Mouse (Mus musculus) A20 (cell line): ENCODE measurements around the gene Pdss2.
A peak's percentile ranks its signal among the peaks of the same experiment; 100 is the strongest.

Experiments
- DNase-seq: peaks from one replicate; pipeline ENCODE4 v3.0.0-alpha.2; 2011; ENCODE audit warnings: low read depth, low spot score

The Pdss2 gene

DNA sequence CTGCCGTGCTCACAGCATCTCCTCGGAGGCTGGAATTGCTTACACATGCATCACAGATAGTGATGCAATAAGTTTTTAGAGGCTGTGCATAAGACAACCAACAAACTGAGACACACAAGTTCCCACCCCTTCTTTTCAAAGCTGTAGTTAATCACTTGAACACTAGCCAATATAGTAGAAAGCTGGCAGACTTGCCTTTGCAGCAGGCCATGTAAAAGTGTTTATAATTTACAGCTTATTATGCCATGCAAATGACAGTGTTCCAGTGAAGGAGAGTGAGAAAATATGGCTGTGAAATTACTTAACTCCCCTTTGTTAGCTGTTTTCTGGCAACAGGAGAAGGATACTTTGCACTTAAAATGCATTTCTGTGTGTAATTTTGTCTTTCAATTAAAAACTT, 90.9 kb downstream of the Pdss2 start:
- no peak for DNase-seq

GRCm38 (mm10) chr10:43312658-43313417, 91.6 kb downstream of the Pdss2 start:
- no peak for DNase-seq

GRCm38 (mm10) chr10:43315228-43315627, 93.9 kb downstream of the Pdss2 start:
- DNase-seq: peak; percentile 9

DNA sequence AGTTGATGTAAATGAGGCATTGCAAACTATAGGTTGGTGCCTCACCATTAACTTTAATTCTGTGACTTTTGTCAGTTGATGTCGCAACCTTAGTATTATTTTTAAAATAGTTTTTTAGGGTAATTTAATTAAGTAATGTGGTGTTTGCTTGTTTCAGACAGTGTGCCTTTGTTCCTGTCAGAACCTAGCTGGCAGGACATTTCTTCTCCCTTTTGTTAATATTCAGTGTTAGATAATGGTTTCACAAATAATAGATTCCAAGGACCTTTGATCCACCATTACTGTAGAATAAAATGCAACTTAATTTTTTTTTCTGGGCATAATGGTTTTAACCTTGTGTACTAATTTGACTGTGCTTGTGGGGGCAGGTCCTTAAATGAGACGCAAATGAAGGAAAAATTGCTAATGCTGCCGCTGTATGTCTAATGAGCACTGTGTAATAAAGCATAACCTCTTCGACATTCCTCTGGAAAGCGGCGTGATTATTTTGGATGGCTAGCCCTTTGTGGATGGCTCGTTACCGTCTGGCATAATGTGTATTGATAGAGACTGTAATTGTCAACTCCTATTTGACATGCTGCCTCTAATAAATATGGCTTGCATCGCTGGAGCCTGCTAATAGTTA, 96.2 kb downstream of the Pdss2 start:
- DNase-seq: no peak

DNA sequence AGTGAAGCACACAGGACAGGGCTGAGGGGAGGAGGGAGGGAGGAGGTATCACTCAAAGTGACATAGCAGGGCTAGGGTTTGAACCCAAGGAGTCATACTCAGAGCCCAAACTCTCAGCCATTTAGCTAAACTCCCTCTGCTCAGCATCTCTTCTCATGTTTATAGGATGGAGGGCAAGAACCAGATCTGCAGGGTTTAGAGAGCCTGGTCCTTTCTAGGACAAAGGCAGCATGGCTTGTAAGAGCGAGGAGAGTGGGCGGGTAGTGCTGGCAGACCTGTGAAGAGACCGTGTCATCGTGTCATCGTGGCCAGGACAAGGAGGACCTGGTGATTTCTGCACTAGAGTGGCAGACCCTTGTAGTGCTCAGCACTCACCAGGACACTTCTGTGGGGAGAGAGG, 99.7 kb downstream of the Pdss2 start:
- no peak for DNase-seq

DNA sequence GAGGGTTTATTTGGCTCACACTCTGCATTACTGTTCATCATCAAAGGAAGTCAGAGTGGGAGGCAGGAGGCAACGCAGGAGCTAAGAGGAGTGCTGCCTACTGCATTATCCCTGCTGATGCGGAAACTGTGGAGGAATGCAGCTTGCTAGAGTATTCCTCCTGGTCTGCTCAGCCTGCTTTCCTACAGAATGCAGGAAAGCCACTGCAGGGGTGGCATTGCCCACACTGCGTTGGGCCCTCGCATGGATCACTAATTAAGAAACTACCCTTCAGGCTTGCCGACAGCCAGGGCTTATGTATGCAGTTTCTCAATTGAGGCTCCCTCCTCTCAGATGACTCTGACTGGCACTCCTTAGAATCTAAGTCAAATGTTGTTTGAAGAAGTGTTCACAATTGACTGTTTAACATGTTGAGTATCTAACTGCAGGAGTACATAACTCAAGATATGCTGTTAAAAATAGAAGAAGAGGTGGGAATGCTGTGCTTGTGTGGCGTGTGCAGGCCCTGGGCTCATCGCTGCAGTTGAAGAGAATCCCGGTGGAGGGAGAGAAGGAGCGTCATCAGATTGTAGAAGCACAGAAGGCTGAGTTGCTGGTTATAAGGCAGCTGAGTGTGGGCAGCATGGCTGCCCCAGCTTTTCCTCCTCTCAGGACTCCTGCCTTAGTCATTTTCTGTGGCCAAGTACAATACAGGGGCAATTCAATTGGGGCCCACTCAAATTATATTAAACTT, 101.3 kb downstream of the Pdss2 start:
- no peak for DNase-seq

- no peak for DNase-seq
These were observed 102.1 kb downstream of the Pdss2 start for GRCm38 (mm10) chr10:43323386-43323785.

DNA sequence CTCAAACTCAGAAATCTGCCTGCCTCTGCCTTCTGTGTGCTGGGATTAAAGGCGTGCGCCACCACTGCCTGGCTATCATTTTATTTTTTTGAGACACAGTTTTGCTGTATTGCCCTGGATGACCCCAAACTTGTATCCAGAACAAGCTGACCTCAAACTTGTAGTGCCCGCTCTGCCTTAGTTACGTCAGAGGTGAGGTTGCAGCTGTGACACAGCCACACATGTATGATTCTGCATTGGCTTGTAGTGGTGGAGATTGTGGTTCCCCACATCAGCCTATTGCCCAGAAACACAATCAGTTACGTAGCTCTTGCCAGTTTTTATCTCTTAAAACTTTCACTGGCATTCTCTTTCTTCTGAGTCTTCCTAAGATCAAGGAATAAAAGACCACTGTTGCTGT, 108.5 kb downstream of the Pdss2 start:
- DNase-seq: no peak

DNA sequence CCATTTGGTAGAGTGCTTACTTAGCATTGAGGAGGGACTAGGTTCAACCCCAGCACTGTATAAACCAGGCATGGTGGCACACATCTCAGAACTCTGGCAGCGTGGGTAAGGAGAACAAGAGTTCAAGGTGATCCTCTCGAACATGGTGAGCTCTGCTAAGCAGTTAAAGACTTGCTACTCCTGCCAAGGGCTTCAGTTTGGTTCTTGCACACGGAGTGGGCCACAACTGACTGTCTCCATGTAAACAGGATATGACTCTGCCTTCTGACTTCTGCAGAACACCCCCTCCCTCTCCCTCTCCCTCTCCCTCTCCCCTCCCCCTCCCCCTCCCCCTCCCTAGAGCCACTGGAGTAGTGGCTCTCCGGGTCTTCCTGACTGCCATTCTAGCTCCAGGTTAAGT, 109.4 kb downstream of the Pdss2 start:
- no peak for DNase-seq

GRCm38 (mm10) chr10:43331931-43332701, 110.8 kb downstream of the Pdss2 start:
- DNase-seq: no peak

- no peak for DNase-seq
These were observed 114.6 kb downstream of the Pdss2 start for GRCm38 (mm10) chr10:43335874-43336273.

- DNase-seq: no peak
These were observed 115.8 kb downstream of the Pdss2 start for GRCm38 (mm10) chr10:43337110-43337509.

DNA sequence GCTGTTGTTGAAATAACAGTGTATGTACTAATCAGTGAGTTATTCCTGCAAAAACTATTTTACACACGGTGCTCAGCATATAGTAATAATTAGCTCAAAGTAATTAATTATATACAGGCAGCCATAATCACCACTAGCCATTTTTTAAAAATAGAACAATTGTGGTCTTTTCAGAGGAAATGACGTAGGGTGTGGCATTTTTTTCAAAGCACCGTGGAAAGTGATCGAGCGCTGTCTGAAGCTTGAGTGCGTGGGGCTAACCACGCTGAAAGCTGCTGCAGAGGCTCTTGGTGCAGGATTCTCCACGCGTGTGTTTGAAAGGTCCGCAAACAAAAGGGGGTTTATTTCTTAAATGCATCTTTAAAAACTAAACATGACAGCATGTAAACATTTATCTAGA, 118.5 kb downstream of the Pdss2 start:
- DNase-seq: no peak

DNA sequence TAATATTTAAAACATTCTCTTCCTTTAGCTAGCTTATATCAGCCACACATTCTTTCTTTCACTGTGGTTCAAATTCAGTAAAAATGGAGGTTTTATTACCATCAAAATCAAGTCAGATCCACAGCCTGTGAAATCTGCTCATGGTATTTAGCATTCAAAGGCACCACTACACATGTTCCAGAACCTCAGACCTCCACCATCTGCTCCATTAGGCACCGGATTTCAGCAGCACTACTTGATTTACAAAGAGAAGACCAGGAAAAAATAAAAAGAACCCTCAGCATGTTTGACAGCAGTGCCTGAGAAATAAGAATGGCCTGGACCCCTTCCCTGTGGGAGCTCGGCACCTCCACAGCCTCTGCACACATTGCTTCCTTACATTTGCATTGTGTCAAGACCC, 128.4 kb downstream of the Pdss2 start:
- no peak for DNase-seq

DNA sequence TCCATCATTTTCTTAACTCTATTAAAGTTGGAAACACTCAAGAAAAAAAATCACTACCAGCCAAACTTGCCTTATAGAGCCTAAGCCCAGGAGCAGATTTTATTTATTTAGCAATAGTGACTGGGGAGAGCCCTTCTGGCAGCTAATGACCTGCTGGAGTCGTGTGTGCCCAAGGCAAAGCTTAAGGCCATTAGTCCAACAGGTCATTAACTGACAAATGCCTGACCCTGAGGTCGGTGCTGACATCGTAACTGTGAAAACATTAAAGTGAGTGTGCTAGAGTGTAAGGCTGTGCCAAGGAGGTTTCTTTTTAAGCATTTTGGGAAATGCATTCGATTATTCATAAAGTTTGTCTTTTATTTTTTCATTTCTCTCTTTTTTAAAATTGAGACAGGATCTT, 136.6 kb downstream of the Pdss2 start:
- no peak for DNase-seq

- no peak for DNase-seq
These were observed 141.7 kb downstream of the Pdss2 start for GRCm38 (mm10) chr10:43362947-43363346.

- DNase-seq: no peak
These were observed 142.2 kb downstream of the Pdss2 start for GRCm38 (mm10) chr10:43363431-43363851.

DNA sequence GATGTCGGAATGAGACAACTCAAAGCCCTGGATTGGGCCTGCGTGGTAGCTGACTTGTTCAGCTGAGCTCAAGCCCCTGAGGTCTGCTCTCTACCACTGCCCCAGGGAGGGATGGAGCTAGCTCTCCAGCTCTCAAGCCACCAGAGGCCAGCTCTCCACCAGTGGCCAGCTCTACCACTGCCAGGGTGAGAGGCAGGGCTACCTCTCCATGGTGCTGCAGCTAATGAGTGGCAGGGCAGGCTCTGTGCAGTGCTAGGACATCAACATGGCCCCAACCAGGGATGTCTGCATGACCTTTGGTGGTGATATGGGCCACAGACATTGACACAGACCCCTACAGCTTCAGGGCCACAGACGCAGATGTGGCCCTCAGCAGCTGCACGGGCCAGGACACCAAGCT, 144.6 kb downstream of the Pdss2 start:
- no peak for DNase-seq

DNA sequence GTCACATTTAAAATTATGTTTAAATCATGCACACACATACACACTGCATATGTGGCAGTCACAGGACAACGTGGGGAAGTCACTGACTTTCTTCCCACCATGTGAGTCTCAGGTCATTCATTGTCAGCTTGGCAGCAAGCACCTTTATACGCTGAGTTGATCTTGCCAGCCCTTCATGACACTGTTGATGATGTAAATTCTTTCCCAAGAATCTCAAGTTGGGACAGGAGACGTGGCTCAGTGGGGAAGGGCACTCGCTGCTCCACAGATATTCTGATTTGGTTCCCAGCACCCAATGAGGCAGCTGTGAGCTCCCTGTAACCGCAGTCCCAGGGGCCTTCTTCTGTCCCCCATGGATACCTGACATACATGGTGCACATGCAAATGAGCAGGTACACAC, 147.3 kb downstream of the Pdss2 start:
- no peak for DNase-seq

DNA sequence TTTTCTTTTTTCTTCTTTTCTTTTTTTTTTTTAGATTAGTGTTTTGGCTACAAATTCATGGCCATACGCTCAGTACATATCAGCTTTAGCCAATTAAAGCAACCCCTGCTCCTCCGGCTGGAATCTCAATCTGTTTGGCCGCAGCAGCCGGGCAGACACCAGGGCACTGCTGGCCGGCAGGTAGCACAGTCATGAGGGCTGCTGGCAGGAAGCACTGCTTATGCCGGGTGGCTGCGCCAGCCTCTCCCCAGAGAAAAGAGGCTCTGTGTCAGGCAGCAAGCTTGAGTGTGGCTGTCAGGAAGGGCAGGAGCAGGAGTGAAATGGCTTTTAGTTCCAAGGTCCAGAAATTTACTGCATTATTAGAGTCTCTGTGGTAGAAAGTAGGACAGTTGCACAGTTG, 151.0 kb downstream of the Pdss2 start:
- no peak for DNase-seq

- DNase-seq: no peak
These were observed 151.7 kb downstream of the Pdss2 start for GRCm38 (mm10) chr10:43373035-43373434.

DNA sequence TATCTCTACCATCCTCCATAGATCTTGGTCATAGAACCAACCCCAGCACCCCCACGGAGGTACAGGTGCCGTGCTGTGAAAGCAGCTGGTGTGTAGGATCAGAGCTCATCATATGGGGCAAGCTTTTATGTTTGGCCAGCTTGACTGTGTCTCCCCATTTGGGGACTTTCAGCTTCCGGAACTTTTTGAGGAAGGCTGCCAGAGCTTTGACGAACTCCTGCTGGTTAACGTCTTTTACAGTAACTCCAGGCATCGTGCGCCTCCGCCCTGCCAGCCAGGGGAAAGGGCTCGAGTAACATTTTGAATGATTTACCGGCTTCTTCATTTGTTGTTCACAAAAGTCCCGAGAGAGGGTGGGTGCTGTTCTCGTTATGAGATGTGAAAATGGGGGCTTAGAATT, 152.4 kb downstream of the Pdss2 start:
- no peak for DNase-seq
